Mouse (Mus musculus) ES-Bruce4 (cell line): Measurements from ENCODE around the gene Cacna1g. TPM values are rescaled to one million over a fixed set of nuclear protein-coding genes. Genes with fewer than 3 reads are reported as not detected.

Source experiments
- H3K27ac ChIP-seq: 2 replicates; pipeline ENCODE4 v1.5.1; 2012; ENCODE audit warnings: low read length, inconsistent platforms; ENCODE audit not compliant: insufficient read depth
- H3K27me3 ChIP-seq: 2 replicates; pipeline ENCODE4 v1.6.1; 2012; ENCODE audit warnings: mild to moderate bottlenecking, low read length, inconsistent platforms; ENCODE audit not compliant: control insufficient read depth, poor library complexity, insufficient read depth, severe bottlenecking
- H3K36me3 ChIP-seq: 2 replicates; pipeline ENCODE4 v1.6.1; 2012; ENCODE audit warnings: inconsistent platforms, mild to moderate bottlenecking, low read length, moderate library complexity; ENCODE audit not compliant: control insufficient read depth, poor library complexity, insufficient read depth, severe bottlenecking
- H3K4me1 ChIP-seq: one replicate; pipeline ENCODE4 v1.8.1; 2011; ENCODE audit warnings: low read length; ENCODE audit not compliant: control insufficient read depth, insufficient read depth
- H3K4me3 ChIP-seq: 2 replicates; pipeline ENCODE4 v1.5.1; 2011; ENCODE audit warnings: low read depth, mild to moderate bottlenecking, low read length
- H3K9ac ChIP-seq: 2 replicates; pipeline ENCODE4 v1.6.1; 2012; ENCODE audit warnings: low read depth, mild to moderate bottlenecking, inconsistent platforms; ENCODE audit not compliant: poor library complexity, severe bottlenecking
- H3K9me3 ChIP-seq: replicated peaks from 2 replicates; pipeline ENCODE4 v1.6.1; 2012; ENCODE audit warnings: mild to moderate bottlenecking, low read length, inconsistent platforms; ENCODE audit not compliant: control insufficient read depth, poor library complexity, insufficient read depth, severe bottlenecking
- CTCF ChIP-seq: IDR thresholded peaks from one replicate; pipeline ENCODE4 v1.8.1; 2011; ENCODE audit warnings: low read depth, low read length
- EP300 ChIP-seq: IDR thresholded peaks from 2 replicates; pipeline ENCODE4 v1.6.1; 2011; ENCODE audit warnings: low read depth, low read length; ENCODE audit not compliant: insufficient read depth
- POLR2A ChIP-seq: IDR thresholded peaks from one replicate; pipeline ENCODE4 v1.8.1; 2011; ENCODE audit warnings: low read length; ENCODE audit not compliant: insufficient read depth
- polyA plus RNA-seq: library from polyadenylated mRNA; stranded (reverse); fragments of >200 nt; gene quantifications from 2 replicates; pipeline ENCODE4 v1.2.4, GENCODE M21; 2011; ENCODE audit warnings: low read depth; ENCODE audit not compliant: missing spikeins, insufficient read depth, insufficient read length

The Cacna1g gene
- polyA plus RNA-seq, 1 experiment: 2.9 TPM

DNA sequence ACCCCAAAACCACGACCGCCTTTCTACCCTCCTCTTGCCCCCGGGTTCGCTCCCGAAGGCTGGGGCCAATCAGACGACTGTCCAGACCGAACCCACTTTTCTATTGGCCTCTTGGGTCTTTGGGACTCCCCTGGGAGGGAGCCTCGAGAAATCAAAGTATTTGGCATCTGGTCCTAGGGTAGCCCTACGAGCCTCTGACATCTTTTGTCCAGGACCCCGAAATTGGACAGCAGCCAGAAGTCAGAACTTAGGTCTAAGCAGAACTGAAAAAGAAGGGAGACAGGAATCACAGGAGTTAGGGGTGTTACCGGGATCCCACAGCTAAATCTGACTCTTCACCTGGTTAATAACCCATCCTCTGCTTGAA, 529 bp upstream of the Cacna1g start:
- no peak for TF ChIP-seq POLR2A
- no peak for TF ChIP-seq EP300
- no peak for TF ChIP-seq CTCF
- peak overlapping the region; percentile 35 for H3K4me3 ChIP-seq
- H3K4me1 ChIP-seq: no peaks in the 10 kb centered on the region
- H3K9me3 ChIP-seq: no peaks in the 10 kb centered on the region
- H3K36me3 ChIP-seq: no peaks in the 10 kb centered on the region
- H3K27ac ChIP-seq: no peak overlapping the region
- no peak overlapping the region for H3K9ac ChIP-seq
- H3K27me3 ChIP-seq: peaks cover 20% of the 10 kb centered on the region

GRCm38 (mm10) chr11:94472916-94473706, 887 bp downstream of the Cacna1g start:
- TF ChIP-seq CTCF: no peak
- TF ChIP-seq EP300: no peak
- TF ChIP-seq POLR2A: no peak
- H3K27ac ChIP-seq: no peak overlapping the region

DNA sequence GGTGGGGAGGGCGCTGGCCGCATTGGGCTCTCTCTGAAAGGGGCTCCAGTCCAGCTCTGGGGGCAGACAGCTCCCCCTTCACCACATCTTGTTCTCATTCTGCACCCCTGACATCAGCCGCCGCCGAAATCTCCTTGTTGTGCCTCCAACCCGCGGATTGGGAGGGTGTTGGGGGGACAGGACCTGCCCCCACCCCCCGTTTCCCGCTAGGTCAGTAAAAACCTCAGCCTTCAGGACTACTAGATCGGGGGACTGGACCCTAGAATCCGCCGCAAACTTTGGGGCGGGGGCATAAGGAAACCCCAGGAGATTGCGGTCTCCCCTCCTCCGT, 1.4 kb downstream of the Cacna1g start:
- Histone ChIP-seq H3K9me3 (no peaks in the 10 kb centered on the region), H3K4me3 (0 out of 2 replicates have a peak overlapping the region, but pooled peaks have one; percentile 7), H3K27ac (no peak overlapping the region), H3K9ac (no peak overlapping the region), H3K4me1 (no peaks in the 10 kb centered on the region), H3K27me3 (peaks cover 20% of the 10 kb centered on the region), H3K36me3 (no peaks in the 10 kb centered on the region)
- TF ChIP-seq EP300: no peak

More at GRCm38 (mm10) chr11:94472916-94473706, 887 bp downstream of the Cacna1g start:
- Histone ChIP-seq H3K36me3 (no peaks in the 10 kb centered on the region), H3K9ac (peak overlapping the region; percentile 76), H3K27me3 (peaks cover 20% of the 10 kb centered on the region), H3K9me3 (no peaks in the 10 kb centered on the region), H3K4me3 (peak overlapping the region; percentile 32), H3K4me1 (no peaks in the 10 kb centered on the region)

GRCm38 (mm10) chr11:94471740-94472584, 2.0 kb downstream of the Cacna1g start:
- Histone ChIP-seq H3K27me3 (peaks cover 20% of the 10 kb centered on the region), H3K27ac (no peak overlapping the region), H3K4me1 (no peaks in the 10 kb centered on the region)

GRCm38 (mm10) chr11:94470391-94470790, 3.6 kb downstream of the Cacna1g start:
- Histone ChIP-seq H3K27me3 (peaks cover 20% of the 10 kb centered on the region), H3K36me3 (no peaks in the 10 kb centered on the region), H3K4me3 (no peak overlapping the region), H3K9ac (no peak overlapping the region), H3K27ac (no peak overlapping the region), H3K9me3 (no peaks in the 10 kb centered on the region), H3K4me1 (no peaks in the 10 kb centered on the region)
- no peak for TF ChIP-seq POLR2A
- no peak for TF ChIP-seq CTCF
- no peak for TF ChIP-seq EP300

More at GRCm38 (mm10) chr11:94471740-94472584, 2.0 kb downstream of the Cacna1g start:
- H3K36me3 ChIP-seq: no peaks in the 10 kb centered on the region
- TF ChIP-seq EP300 (no peak), POLR2A (no peak), CTCF (no peak)
- no peak overlapping the region for H3K4me3 ChIP-seq
- H3K9me3 ChIP-seq: no peaks in the 10 kb centered on the region
- no peak overlapping the region for H3K9ac ChIP-seq
